Mouse (Mus musculus): ENCODE measurements around the gene Rptn. TPM values are rescaled to one million over a fixed set of nuclear protein-coding genes. Genes with fewer than 3 reads are reported as not detected.

Gene Rptn
- polyA plus RNA-seq, 1 experiment from 2014 or later = not detected

Small RNA genes lying within 50 kb of the gene (microRNA-seq; reads per million reads assigned to microRNA genes)
- gene Gm22752 (not detected), gene Gm44353 (not detected)

Other genes starting within 250 kb of the Rptn start
- not detected in 2 replicates for gene Crnn, start 248.9 kb upstream of the Rptn start, polyA plus RNA-seq (2015; fragmentation: Nextera tagmentation; extraction: Ambion mirVana)
- gene Flg2, start 196.4 kb upstream of the Rptn start, polyA plus RNA-seq (2015; fragmentation: Nextera tagmentation; extraction: Ambion mirVana) = not detected in 2 replicates
- gene Flg, start 120.2 kb upstream of the Rptn start, polyA plus RNA-seq (2015; fragmentation: Nextera tagmentation; extraction: Ambion mirVana) = not detected in 2 replicates
- 0.03 TPM in 1 of 2 replicates, not detected in the other for gene Hrnr, start 74.0 kb upstream of the Rptn start, polyA plus RNA-seq (2015; fragmentation: Nextera tagmentation; extraction: Ambion mirVana)
- gene Tchh, start 48.6 kb downstream of the Rptn start, polyA plus RNA-seq (2015; fragmentation: Nextera tagmentation; extraction: Ambion mirVana) = 1.1 TPM in 2 replicates
- not detected in 2 replicates for gene Tchhl1, start 75.1 kb downstream of the Rptn start, polyA plus RNA-seq (2015; fragmentation: Nextera tagmentation; extraction: Ambion mirVana)
- 1,099 and 1,131 TPM in 2 replicates for gene S100a11, start 126.8 kb downstream of the Rptn start, polyA plus RNA-seq (2015; fragmentation: Nextera tagmentation; extraction: Ambion mirVana)
- gene S100a10, start 161.4 kb downstream of the Rptn start, polyA plus RNA-seq (2015; fragmentation: Nextera tagmentation; extraction: Ambion mirVana) = 345 and 367 TPM in 2 replicates